Mouse (Mus musculus): ENCODE data around the gene Gm37240.
"Not testable (repeated sequence)": the region's sequence is repeated elsewhere in the genome, so short reads cannot be mapped to it uniquely, and the experiment has no call there.

Gm37240 gene

GRCm38 (mm10) chr3:85573864-85574830 lies 313.2 kb downstream of the Gm37240 start, which contains the start of gene Gatb:
Gene Gatb, plus strand, starts transcription at chr3:85574119.
- DNase-seq (ENCODE audit: low read depth, low spot score) = peak; percentile 99

GRCm38 (mm10) chr3:85573216-85573863 lies 314.0 kb downstream of the Gm37240 start:
- DNase-seq (ENCODE audit: low read depth, low spot score) = no peak

- DNase-seq (ENCODE audit: low read depth, low spot score) = not testable (repeated sequence)
Observed at GRCm38 (mm10) chr3:85572502-85572901, 314.8 kb downstream of the Gm37240 start.

- peak; percentile 81 for DNase-seq (ENCODE audit: low read depth, low spot score)
Observed at GRCm38 (mm10) chr3:85571276-85571675, 316.0 kb downstream of the Gm37240 start.

GRCm38 (mm10) chr3:85564603-85565002 lies 322.7 kb downstream of the Gm37240 start:
- no peak for DNase-seq (ENCODE audit: low read depth, low spot score)

- DNase-seq (ENCODE audit: low read depth, low spot score) = no peak
Observed at GRCm38 (mm10) chr3:85553731-85554277, 333.5 kb downstream of the Gm37240 start.

- no peak for DNase-seq (ENCODE audit: low read depth, low spot score)
Observed at GRCm38 (mm10) chr3:85551352-85551751, 336.0 kb downstream of the Gm37240 start.

- DNase-seq (ENCODE audit: low read depth, low spot score) = no peak
Observed at GRCm38 (mm10) chr3:85550312-85550711, 337.0 kb downstream of the Gm37240 start.

- DNase-seq (ENCODE audit: low read depth, low spot score) = peak; percentile 46
Observed at GRCm38 (mm10) chr3:85543652-85544051, 343.7 kb downstream of the Gm37240 start.

- DNase-seq (ENCODE audit: low read depth, low spot score) = no peak
Observed at GRCm38 (mm10) chr3:85542765-85543164, 344.6 kb downstream of the Gm37240 start.

- no peak for DNase-seq (ENCODE audit: low read depth, low spot score)
Observed at GRCm38 (mm10) chr3:85535621-85536520, 351.4 kb downstream of the Gm37240 start.

GRCm38 (mm10) chr3:85535042-85535441 lies 352.3 kb downstream of the Gm37240 start:
- DNase-seq (ENCODE audit: low read depth, low spot score) = no peak

- no peak for DNase-seq (ENCODE audit: low read depth, low spot score)
Observed at GRCm38 (mm10) chr3:85532376-85532775, 354.9 kb downstream of the Gm37240 start.

- no peak for DNase-seq (ENCODE audit: low read depth, low spot score)
Observed at GRCm38 (mm10) chr3:85530601-85531161, 356.6 kb downstream of the Gm37240 start.

GRCm38 (mm10) chr3:85521311-85521907 lies 365.9 kb downstream of the Gm37240 start:
- no peak for DNase-seq (ENCODE audit: low read depth, low spot score)

- DNase-seq (ENCODE audit: low read depth, low spot score) = no peak
Observed at GRCm38 (mm10) chr3:85518668-85519067, 368.6 kb downstream of the Gm37240 start.

- no peak for DNase-seq (ENCODE audit: low read depth, low spot score)
Observed at GRCm38 (mm10) chr3:85518072-85518471, 369.2 kb downstream of the Gm37240 start.

- DNase-seq (ENCODE audit: low read depth, low spot score) = no peak
Observed at GRCm38 (mm10) chr3:85516739-85517396, 370.4 kb downstream of the Gm37240 start.

GRCm38 (mm10) chr3:85514700-85515099 lies 372.6 kb downstream of the Gm37240 start:
- no peak for DNase-seq (ENCODE audit: low read depth, low spot score)

GRCm38 (mm10) chr3:85508717-85509279 lies 378.5 kb downstream of the Gm37240 start:
- DNase-seq (ENCODE audit: low read depth, low spot score) = no peak

Data from ZHBTc4 (cell line).